Mouse (Mus musculus) neutrophil, adult 59 days (primary cell): ENCODE results near the gene Mynn. TPM values are rescaled to one million over a fixed set of nuclear protein-coding genes. Genes with fewer than 3 reads are reported as not detected.

Source experiments
- total RNA-seq, 2 experiments: library from RNA; stranded (reverse); gene quantifications; 1 replicate in 1 of 2; 2 replicates in 1 of 2; pipeline ENCODE4 v1.2.4; 2023

Gene Mynn
- 10 to 100 TPM; 29.0 to 39.3 TPM for total RNA-seq

DNA sequence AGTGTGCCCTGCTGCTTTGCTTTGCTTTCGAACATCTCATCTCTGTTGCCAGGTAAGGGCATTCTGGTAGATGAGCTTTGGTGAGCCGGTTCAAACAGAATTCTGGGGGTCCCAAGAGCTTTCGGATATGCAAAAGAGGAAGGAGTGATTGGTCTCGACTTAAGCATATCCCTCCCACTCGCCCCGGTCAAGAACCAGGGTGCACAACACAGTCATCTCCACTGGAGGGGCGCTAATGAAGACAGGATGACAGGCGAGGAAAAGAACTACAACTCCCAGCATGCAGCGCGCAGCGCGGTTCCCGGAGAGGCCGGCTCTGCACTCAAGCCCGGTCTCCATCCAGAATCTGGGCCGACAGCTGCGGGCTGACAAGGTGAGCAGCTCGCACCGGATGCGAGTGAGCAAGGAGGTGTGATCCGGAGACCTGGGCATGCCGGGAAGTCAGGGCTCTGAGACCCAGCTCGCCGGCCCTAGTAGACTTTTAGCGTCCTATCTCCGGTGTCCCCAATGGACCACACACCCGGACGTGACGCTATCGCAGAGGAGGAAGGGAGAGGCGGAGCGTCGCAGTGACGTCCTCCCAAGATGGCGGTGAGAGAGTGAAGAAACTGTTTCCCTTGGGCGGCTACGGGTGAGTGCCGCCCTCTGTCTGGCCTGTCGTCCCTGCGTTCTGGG, at the start of gene Mynn:
Gene Mynn (plus strand): TSS at position 1 of the 675 bp plus-strand sequence.

GRCm38 (mm10) chr3:30599711-30600545, 1.9 kb upstream of the Mynn start, which contains the start of gene Actrt3:
Gene Actrt3, minus strand, starts transcription at chr3:30599939.

GRCm38 (mm10) chr3:30644207-30644606, 42.3 kb downstream of the Mynn start, which contains the start of gene Lrriq4:
Gene Lrriq4, plus strand, starts transcription at chr3:30644507.

GRCm38 (mm10) chr3:30647440-30648090, 45.7 kb downstream of the Mynn start, which contains the start of gene Lrrc34:
Gene Lrrc34, minus strand, starts transcription at chr3:30647869.

Other genes starting within 250 kb of the Mynn start
- gene Mecom, start 54.1 kb upstream of the Mynn start, total RNA-seq = under 1 TPM in 1 of 2 experiments, not detected in 1; 0.16 TPM
- not detected for gene Actrt3, start 2.1 kb upstream of the Mynn start, total RNA-seq
- gene Lrriq4, start 42.4 kb downstream of the Mynn start, total RNA-seq = not detected
- gene Lrrc34, start 45.8 kb downstream of the Mynn start, total RNA-seq = not detected
- not detected for gene Lrrc31, start 97.8 kb downstream of the Mynn start, total RNA-seq
- gene Samd7, start 144.2 kb downstream of the Mynn start, total RNA-seq = not detected
- gene Sec62, start 190.8 kb downstream of the Mynn start, total RNA-seq = 10 to 100 TPM; 45.0 to 45.5 TPM